Mouse (Mus musculus): ENCODE data around the gene Atp13a1.

The Atp13a1 gene

GRCm38 (mm10) chr8:69790773-69791367 is at the start of gene Atp13a1, which contains the start of gene Zfp866:
Gene Atp13a1 (plus strand): TSS chr8:69791163.
Gene Zfp866 (minus strand): TSS chr8:69791178.
- DNase-seq (ENCODE audit: low spot score): peak; percentile 88

GRCm38 (mm10) chr8:69741231-69741630 is 49.7 kb upstream of the Atp13a1 start:
- no peak for DNase-seq (ENCODE audit: low spot score)

GRCm38 (mm10) chr8:69749544-69750454 is 41.2 kb upstream of the Atp13a1 start, which contains the start of gene Zfp963:
Gene Zfp963 (minus strand): TSS chr8:69749970.
- DNase-seq (ENCODE audit: low spot score): peak; percentile 98

GRCm38 (mm10) chr8:69752437-69752836 is 38.5 kb upstream of the Atp13a1 start:
- no peak for DNase-seq (ENCODE audit: low spot score)

- no peak for DNase-seq (ENCODE audit: low spot score)
Measured at GRCm38 (mm10) chr8:69758316-69758715, 32.6 kb upstream of the Atp13a1 start.

GRCm38 (mm10) chr8:69761814-69762445 is 29.0 kb upstream of the Atp13a1 start:
- DNase-seq (ENCODE audit: low spot score): no peak

GRCm38 (mm10) chr8:69771221-69771620 is 19.7 kb upstream of the Atp13a1 start:
- no peak for DNase-seq (ENCODE audit: low spot score)

- no peak for DNase-seq (ENCODE audit: low spot score)
Measured at GRCm38 (mm10) chr8:69772106-69772505, 18.9 kb upstream of the Atp13a1 start.

GRCm38 (mm10) chr8:69774503-69775148 is 16.3 kb upstream of the Atp13a1 start, which contains the start of gene Gm20422:
Gene Gm20422 (minus strand): TSS chr8:69774886.
- peak; percentile 99 for DNase-seq (ENCODE audit: low spot score)

GRCm38 (mm10) chr8:69775149-69775534 is 15.8 kb upstream of the Atp13a1 start:
- DNase-seq (ENCODE audit: low spot score): no peak

GRCm38 (mm10) chr8:69777111-69777510 is 13.9 kb upstream of the Atp13a1 start:
- DNase-seq (ENCODE audit: low spot score): no peak

- DNase-seq (ENCODE audit: low spot score): no peak
Measured at GRCm38 (mm10) chr8:69789105-69789504, 1.9 kb upstream of the Atp13a1 start.

- DNase-seq (ENCODE audit: low spot score): no peak
Measured at GRCm38 (mm10) chr8:69789731-69790130, 1.2 kb upstream of the Atp13a1 start.

GRCm38 (mm10) chr8:69790364-69790763 is 599 bp upstream of the Atp13a1 start:
- no peak for DNase-seq (ENCODE audit: low spot score)

GRCm38 (mm10) chr8:69791415-69792068 is 579 bp downstream of the Atp13a1 start:
- peak; percentile 40 for DNase-seq (ENCODE audit: low spot score)

- no peak for DNase-seq (ENCODE audit: low spot score)
Measured at GRCm38 (mm10) chr8:69793666-69794065, 2.7 kb downstream of the Atp13a1 start.

- no peak for DNase-seq (ENCODE audit: low spot score)
Measured at GRCm38 (mm10) chr8:69794096-69794495, 3.1 kb downstream of the Atp13a1 start.

GRCm38 (mm10) chr8:69794901-69795300 is 3.9 kb downstream of the Atp13a1 start:
- DNase-seq (ENCODE audit: low spot score): no peak

- DNase-seq (ENCODE audit: low spot score): no peak
Measured at GRCm38 (mm10) chr8:69796721-69797345, 5.9 kb downstream of the Atp13a1 start.

- no peak for DNase-seq (ENCODE audit: low spot score)
Measured at GRCm38 (mm10) chr8:69797661-69798060, 6.7 kb downstream of the Atp13a1 start.

- DNase-seq (ENCODE audit: low spot score): no peak
Measured at GRCm38 (mm10) chr8:69799261-69799660, 8.3 kb downstream of the Atp13a1 start.

Data from adipocyte (in vitro differentiated cells).